Mouse (Mus musculus) ES-Bruce4 (cell line): ENCODE measurements around the gene Fblim1.
"Not testable (repeated sequence)": the region's sequence is repeated elsewhere in the genome, so short reads cannot be mapped to it uniquely, and the experiment has no call there.

Source experiments
- CTCF ChIP-seq: IDR thresholded peaks from one replicate; pipeline ENCODE4 v1.8.1; 2011; ENCODE audit warnings: low read depth, low read length
- POLR2A ChIP-seq: IDR thresholded peaks from one replicate; pipeline ENCODE4 v1.8.1; 2011; ENCODE audit warnings: low read length; ENCODE audit not compliant: insufficient read depth

GRCm38 (mm10) chr4:141567174-141567573 lies 38.7 kb downstream of the Fblim1 start:
- not testable (repeated sequence) for TF ChIP-seq POLR2A, CTCF
